Mouse (Mus musculus) layer of hippocampus, adult 11-12 months (tissue): ENCODE measurements at regions not wholly inside any gene's neighbourhood (a gene's known extent, or its start where the extent isn't known, plus 50 kb on each side); places are given as distances from the start of the nearest gene placed in this dataset.
A peak's percentile ranks its signal among the peaks of the same experiment; 100 is the strongest.

Experiments
- DNase-seq: peaks from one replicate; pipeline ENCODE4 v3.0.0; 2022; ENCODE audit warnings: low spot score

GRCm38 (mm10) chr8:18536059-18536458, 442.0 kb downstream of the Defb40 start:
- no peak for DNase-seq

DNA sequence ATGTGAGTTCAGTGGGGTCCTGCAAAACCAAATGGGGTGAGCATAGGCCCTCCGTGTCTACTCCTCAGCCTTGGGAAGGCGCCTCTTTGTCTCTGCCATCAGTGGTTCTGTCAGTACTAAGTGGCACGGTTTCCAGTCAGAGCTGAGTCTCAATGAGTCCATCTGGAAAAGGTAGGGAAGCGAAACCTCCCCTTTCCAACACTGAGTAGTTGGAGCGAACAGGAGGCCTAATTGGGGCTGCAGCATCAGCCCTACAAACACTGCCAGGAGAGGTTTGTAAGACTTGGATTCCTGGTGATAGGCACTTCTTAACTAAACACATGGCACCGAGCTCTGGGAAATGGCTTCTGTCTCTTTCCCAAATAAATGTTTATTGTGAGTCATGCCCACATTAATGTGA, 449.9 kb downstream of the Defb40 start:
- no peak for DNase-seq

DNA sequence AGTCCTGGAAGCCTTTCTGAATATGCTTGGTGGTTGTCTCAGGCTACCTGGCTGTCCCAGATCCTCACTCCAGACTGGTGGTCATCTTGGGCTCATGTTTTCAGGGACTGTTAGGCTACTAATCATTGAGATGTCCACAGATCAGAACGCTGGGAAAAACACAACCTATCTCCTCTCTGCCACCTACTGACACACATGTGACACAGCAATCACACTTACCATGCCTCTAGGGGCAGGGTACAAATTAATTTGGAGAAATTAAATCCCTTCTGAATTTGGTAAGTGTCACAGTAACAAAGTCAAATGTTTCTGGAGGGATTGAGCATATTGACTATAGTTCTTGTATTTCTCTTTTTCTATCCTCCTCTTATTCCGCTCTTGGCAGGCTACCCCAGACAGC, 465.6 kb downstream of the Defb40 start:
- no peak for DNase-seq

DNA sequence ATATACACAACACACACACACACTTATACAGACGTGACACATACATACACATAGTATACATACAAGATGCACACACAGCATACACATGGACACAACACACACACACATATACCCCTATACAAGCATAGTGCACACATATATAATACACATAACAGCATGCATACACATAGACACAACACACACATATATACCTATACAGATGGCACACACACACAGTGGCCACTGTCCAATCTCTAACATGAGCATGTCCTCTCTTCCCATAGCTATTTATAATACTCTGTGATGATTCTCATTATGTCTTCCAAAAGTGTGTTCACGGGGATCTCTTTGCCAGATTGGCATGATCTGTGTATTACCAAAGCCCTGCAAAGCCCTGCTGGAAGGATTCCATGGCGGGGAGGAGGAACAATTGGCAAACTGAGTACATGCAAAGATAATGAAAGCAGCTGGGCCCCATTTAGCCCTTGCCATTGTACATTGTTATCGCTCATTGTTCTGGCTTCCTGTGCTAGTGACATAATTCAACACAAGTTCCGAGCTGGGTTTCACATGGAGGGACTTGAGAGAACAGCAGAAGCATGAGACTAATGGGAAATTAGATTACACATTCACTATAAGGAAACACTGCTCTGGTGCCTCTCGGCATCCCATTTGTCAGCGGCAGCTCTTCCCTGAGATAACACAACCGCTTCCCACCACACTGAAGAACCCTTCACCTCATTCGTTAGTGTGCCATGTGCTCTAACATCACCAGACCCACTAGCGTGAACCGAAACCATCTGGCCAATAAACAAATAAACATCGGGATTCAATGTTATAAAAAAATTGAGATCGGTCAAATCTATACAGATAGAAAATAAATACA, 471.7 kb downstream of the Defb40 start:
- peak; percentile 55 for DNase-seq

GRCm38 (mm10) chr8:18490620-18491019, 487.4 kb downstream of the Defb40 start:
- DNase-seq = no peak

DNA sequence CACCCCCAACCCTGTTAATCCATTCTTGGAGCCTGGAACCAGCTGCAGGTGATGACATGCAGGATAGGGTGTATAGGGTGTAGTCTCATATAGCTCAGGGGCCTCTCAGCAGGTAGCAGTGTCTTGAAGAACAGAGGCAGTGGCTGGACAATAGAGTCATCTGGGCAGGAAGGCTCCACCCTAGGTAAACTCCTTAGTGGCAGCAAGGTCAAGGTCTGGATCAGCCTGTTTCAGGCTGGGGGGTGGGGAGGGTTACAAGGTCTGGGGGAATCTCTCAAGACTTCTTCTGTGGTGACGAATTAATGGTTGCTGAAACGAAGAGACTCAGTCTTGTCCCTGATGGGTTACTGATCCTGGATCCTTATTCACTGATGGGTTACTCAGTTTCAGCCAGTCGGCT, 498.0 kb downstream of the Defb40 start:
- DNase-seq = no peak

GRCm38 (mm10) chr8:18478166-18478565, 499.9 kb downstream of the Defb40 start:
- no peak for DNase-seq

GRCm38 (mm10) chr8:18467511-18467910, 510.5 kb downstream of the Defb40 start:
- no peak for DNase-seq

DNA sequence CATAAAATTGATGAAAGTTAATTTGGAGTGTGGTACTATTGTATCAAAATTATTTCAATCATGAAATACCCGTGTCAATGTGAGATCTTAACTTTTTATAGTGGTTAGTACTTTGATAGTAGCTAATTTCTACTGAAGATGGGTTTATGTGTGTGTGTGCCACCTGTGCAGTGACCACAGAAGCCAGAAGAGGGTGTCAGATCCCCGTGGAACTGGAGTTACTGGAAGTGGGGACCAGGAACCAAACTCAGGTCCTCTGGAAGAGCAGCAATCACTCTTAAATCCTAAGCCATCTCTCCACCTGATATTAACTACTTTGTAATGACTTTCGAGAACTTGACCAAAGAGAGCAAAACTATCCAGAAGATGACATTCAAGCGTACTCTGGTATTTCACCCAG, 517.4 kb downstream of the Defb40 start:
- no peak for DNase-seq

DNA sequence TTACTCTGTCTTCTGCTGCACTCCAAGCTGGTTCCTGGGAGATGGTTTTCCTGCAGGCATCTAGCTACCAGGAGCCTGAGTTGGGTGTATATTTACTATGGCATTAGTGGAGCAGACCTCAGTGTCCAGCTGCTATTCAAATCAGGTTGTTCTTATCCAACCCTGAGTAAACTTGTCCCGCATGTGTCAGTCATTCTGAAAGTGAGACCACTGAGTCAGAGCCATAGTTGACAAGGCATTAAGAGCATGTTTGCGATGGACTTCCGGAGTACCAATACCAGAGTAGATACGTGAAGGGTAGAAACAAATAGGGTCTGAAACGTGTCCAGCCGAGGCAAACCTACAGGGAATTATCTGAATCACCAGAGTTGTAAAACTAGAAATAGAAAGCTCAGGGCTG, 520.6 kb downstream of the Defb40 start:
- no peak for DNase-seq

- DNase-seq = no peak
Measured at GRCm38 (mm10) chr8:18449015-18449414, 529.0 kb downstream of the Defb40 start.

DNA sequence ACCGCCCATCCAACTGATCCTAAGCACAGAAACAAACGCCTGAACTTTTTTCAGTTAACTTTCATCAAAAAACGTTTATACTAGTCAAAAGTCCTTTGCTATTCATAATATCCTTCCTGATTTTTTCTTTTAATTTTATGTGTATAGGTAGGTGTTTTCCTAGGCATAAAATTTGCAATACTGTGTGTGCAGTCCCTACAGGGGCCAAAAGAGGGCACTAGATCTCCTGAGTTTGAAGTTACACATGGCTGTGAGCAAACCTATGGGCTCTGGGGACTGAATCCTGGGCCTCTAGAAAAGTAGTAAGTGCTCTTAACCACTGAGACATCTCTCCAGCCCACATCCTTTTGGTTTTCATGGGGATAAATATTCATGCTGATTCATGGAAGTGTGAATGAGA, 535.8 kb downstream of the Defb40 start:
- no peak for DNase-seq

- DNase-seq = no peak
Measured at GRCm38 (mm10) chr8:18422846-18423245, 555.2 kb downstream of the Defb40 start.

GRCm38 (mm10) chr8:18412470-18412869, 565.6 kb downstream of the Defb40 start:
- peak; percentile 7 for DNase-seq

GRCm38 (mm10) chr8:18406446-18406845, 571.6 kb downstream of the Defb40 start:
- DNase-seq = no peak

GRCm38 (mm10) chr8:18388353-18388752, 589.7 kb downstream of the Defb40 start:
- peak; percentile 33 for DNase-seq

DNA sequence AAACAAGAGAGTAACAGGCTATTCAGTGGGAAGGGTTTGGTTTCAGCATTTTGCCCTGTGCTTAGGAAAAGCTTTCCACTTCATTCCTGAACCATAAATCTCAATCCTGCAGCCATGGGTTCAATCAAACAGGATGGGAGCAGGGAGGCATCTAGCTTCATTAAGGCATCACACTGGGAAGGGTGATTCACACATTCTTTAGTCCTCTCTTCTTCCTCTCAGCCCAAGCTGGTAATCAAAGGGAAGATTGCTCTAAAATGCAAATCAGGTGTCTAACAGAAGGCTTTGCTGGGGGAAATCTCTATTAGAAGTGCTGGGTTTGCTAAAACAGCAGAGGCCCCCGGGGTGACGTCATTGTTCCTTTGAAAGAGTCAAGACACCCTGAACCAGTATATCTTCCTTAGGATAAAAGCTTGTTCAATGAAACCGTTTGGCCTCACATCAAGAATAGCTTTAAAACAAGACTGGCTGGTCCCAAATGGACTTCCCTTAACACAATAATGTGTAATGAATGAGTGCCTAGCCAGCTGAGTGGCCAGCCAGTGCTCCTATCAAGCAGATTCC, 596.4 kb downstream of the Defb40 start:
- DNase-seq = no peak

DNA sequence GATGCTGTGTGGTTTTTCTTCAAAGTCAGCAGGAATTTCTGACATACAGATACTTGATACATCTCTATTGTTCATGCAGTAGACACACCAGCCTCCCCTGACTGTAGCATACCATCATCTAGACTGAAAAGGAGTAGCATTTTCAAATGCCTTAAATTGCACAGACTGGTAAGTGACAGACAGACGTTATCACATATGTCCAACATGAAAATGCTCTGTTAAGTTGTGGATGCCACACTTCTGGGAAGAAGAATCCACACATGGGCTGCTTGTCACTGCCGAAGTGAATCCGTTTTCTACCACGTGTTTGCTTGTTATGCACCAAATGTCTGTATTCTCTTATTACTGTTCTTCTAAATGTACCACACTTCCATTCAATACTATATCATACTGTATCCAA, 629.3 kb downstream of the Defb40 start:
- no peak for DNase-seq

GRCm38 (mm10) chr8:18346248-18346647, 631.8 kb downstream of the Defb40 start:
- DNase-seq = no peak

- DNase-seq = peak; percentile 59
Measured at GRCm38 (mm10) chr8:18345322-18345721, 632.7 kb downstream of the Defb40 start.

GRCm38 (mm10) chr8:18344838-18345237, 633.2 kb downstream of the Defb40 start:
- no peak for DNase-seq

DNA sequence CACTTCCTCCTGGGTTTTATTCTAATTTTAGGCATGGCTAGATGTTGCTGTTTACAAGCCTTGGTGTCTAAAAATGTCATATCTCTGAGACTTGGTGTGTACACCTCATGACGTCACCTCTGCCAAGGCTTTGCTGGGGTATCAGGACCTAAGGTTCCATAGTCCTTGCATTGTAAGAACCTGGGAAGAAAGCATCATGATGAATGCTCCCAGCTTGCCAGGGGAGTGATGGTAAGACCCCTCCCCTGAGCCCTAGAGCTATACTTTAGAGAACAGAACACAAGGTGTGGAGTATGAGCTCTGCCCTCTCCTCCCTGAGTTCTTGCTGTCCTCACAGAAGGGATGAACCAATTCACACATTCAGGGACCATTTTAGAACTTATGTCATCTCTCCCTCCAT, 642.5 kb downstream of the Defb40 start:
- DNase-seq = no peak

GRCm38 (mm10) chr8:18328521-18328920, 649.5 kb downstream of the Defb40 start:
- DNase-seq = no peak

DNA sequence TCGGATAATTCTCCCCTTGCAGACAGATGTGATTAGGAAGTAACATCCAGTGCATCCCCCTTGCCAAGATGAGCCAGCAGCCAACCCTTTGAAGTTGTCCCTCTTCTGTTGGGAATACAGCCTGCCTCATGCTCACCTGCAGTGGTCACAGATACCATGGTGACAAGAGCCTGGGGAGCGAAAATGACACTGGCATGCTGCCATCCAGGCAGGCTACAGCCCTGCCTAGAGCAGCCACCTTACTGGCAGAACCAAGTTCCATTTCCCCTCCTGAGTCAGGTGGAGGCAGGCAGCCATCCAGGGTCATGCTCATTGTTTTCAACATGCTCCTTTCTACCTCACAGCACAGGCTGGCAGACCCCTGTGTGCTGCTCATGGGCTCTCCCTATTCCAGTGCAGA, 661.6 kb downstream of the Defb40 start:
- no peak for DNase-seq
